In genomic region chr1:93755291-93755610, GRCm38 (mm10) we compare ENCODE assay signal across 8 mouse cellular contexts. TPM values are rescaled to one million over a fixed set of nuclear protein-coding genes. Genes with fewer than 3 reads are reported as not detected.
DNase-seq lines count a peak whose midpoint lies in the region; ATAC-seq and TF ChIP-seq lines count a peak whose summit lies in the region.

No protein-coding gene starts in this region.

- peaks cover 46% of the 10 kb centered on the region for H3K36me3 ChIP-seq in erythroblast, embryonic 14.5 days (ENCODE audit: control insufficient read depth)
- H3K36me3 ChIP-seq in thymus, adult 2 months (ENCODE audit: control insufficient read depth, insufficient read depth, low read length): no peaks in the 10 kb centered on the region
- peaks cover 6% of the 10 kb centered on the region for H3K36me3 ChIP-seq in limb, embryonic 15.5 days

- H3K27me3 ChIP-seq in erythroblast, embryonic 14.5 days (ENCODE audit: control insufficient read depth): peaks cover 7% of the 10 kb centered on the region
- no peaks in the 10 kb centered on the region for H3K27me3 ChIP-seq in thymus, adult 2 months (ENCODE audit: control insufficient read depth, insufficient read depth, low read length)
- no peaks in the 10 kb centered on the region for H3K27me3 ChIP-seq in limb, embryonic 15.5 days

- H3K9me3 ChIP-seq in erythroblast, embryonic 14.5 days (ENCODE audit: control insufficient read depth, low read length): no peaks in the 10 kb centered on the region
- no peaks in the 10 kb centered on the region for H3K9me3 ChIP-seq in limb, embryonic 15.5 days

- no peak for TF ChIP-seq CTCF in thymus, adult 2 months (IDR thresholded peaks at IDR 0.05; ENCODE audit: borderline replicate concordance, control insufficient read depth, extremely low read depth, insufficient read depth, low read length, poor library complexity)

- no peak overlapping the region for H3K27ac ChIP-seq in thymus, adult 2 months (ENCODE audit: control insufficient read depth, insufficient read depth, low read length)
- H3K27ac ChIP-seq in limb, embryonic 15.5 days: peak overlapping the region; percentile 91

- peaks cover 65% of the 10 kb centered on the region for H3K4me1 ChIP-seq in erythroblast, embryonic 14.5 days (ENCODE audit: control insufficient read depth)
- peaks cover 8% of the 10 kb centered on the region for H3K4me1 ChIP-seq in thymus, adult 2 months (replicated peaks; ENCODE audit: control insufficient read depth, insufficient read depth, low read length)
- peaks cover 17% of the 10 kb centered on the region for H3K4me1 ChIP-seq in limb, embryonic 15.5 days

- intact Hi-C loops in left cerebral cortex, postnatal 14 days (cut with DNase I): loop anchor here (5.0 kb wide), 1 partner anchor 47 kb away; the partner anchor contains the start of genes Dtymk and Ing5

- no peak for TF ChIP-seq POLR2A in thymus, adult 2 months (IDR thresholded peaks at IDR 0.05; ENCODE audit: control insufficient read depth, extremely low read depth, insufficient read depth, low read length, poor library complexity)

- H3K4me2 ChIP-seq in limb, embryonic 15.5 days: peak overlapping the region; percentile 86

- no peak for ATAC-seq in erythroblast, adult 5-6 weeks (replicated peaks; ENCODE audit: low FRiP score, poor library complexity, severe bottlenecking)
- ATAC-seq in limb, embryonic 15.5 days (ENCODE audit: insufficient number of reproducible peaks, low FRiP score, low TSS enrichment, low read depth): no peak; the same call in 1 of the 2 replicates

- peak overlapping the region; percentile 82 for H3K9ac ChIP-seq in limb, embryonic 15.5 days

- no peak for DNase-seq in thymus, adult 2 months
- DNase-seq in thymus, adult 18-20 months: no peak
- no peak for DNase-seq in Muller cell, postnatal 12 days (ENCODE audit: inconsistent ontology term)
- no peak for DNase-seq in left cerebral cortex, adult 18-20 months (ENCODE audit: low spot score in 2 of 2)
- no peak for DNase-seq in left cerebral cortex, postnatal 14 days (ENCODE audit: low spot score in 2 of 2)

- peak overlapping the region; percentile 97 for H3K4me3 ChIP-seq in erythroblast, embryonic 14.5 days (replicated peaks)
- H3K4me3 ChIP-seq in thymus, adult 2 months (ENCODE audit: control insufficient read depth, insufficient read depth, low read length): peak overlapping the region; percentile 74
- H3K4me3 ChIP-seq in limb, embryonic 15.5 days: peak overlapping the region; percentile 99

- 2% methylated on average over 13 of the region's 13 CpGs for WGBS in thymus, adult 2 months
- 0% methylated on average over 13 of the region's 13 CpGs for WGBS in limb, embryonic 15.5 days

RNA-seq across cellular contexts. Expression of gene Thap4, which starts 0.6 kb away (rescaled TPM):
- 2.1 and 5.0 TPM in 2 replicates for polyA plus RNA-seq in erythroblast, embryonic 14.5 days (2012)
- 6.3 and 15.0 TPM in 2 replicates for total RNA-seq in erythroblast, adult 5-6 weeks (2015; ENCODE audit: low replicate concordance)
- total RNA-seq in erythroblast, adult 5-6 weeks (2017; ENCODE audit: low replicate concordance): 1.4 and 6.1 TPM in 2 replicates
- polyA plus RNA-seq in thymus, adult 2 months (2012; rRNA removed): 34.5 and 38.9 TPM in 2 replicates
- 51.4 and 55.1 TPM in 2 replicates for polyA plus RNA-seq in limb, embryonic 15.5 days (2015; fragmentation: Nextera tagmentation; extraction: Ambion mirVana)
- 10 to 100 TPM; 43.5 to 44.2 TPM for total RNA-seq in left cerebral cortex, adult 18-20 months (2021)
- 10 to 100 TPM; 31.2 to 34.2 TPM for total RNA-seq in left cerebral cortex, postnatal 14 days (2021)

RNA-seq across cellular contexts. Expression of gene Atg4b, which starts 4.0 kb away (rescaled TPM):
- 4.0 and 4.6 TPM in 2 replicates for polyA plus RNA-seq in erythroblast, embryonic 14.5 days (2012)
- 12.3 and 20.7 TPM in 2 replicates for total RNA-seq in erythroblast, adult 5-6 weeks (2015; ENCODE audit: low replicate concordance)
- 20.8 and 21.0 TPM in 2 replicates for total RNA-seq in erythroblast, adult 5-6 weeks (2017; ENCODE audit: low replicate concordance)
- polyA plus RNA-seq in thymus, adult 2 months (2012; rRNA removed): 69.1 and 75.6 TPM in 2 replicates
- polyA plus RNA-seq in limb, embryonic 15.5 days (2015; fragmentation: Nextera tagmentation; extraction: Ambion mirVana): 74.5 and 74.9 TPM in 2 replicates
- 10 to 100 TPM; 79.0 to 85.3 TPM for total RNA-seq in left cerebral cortex, adult 18-20 months (2021)
- 10 to 100 TPM; 68.3 to 76.7 TPM for total RNA-seq in left cerebral cortex, postnatal 14 days (2021)

RNA-seq across cellular contexts. Expression of gene Dtymk, which starts 46.5 kb away (rescaled TPM):
- 8.8 and 10.0 TPM in 2 replicates for polyA plus RNA-seq in erythroblast, embryonic 14.5 days (2012)
- total RNA-seq in erythroblast, adult 5-6 weeks (2015; ENCODE audit: low replicate concordance): 41.9 and 43.5 TPM in 2 replicates
- total RNA-seq in erythroblast, adult 5-6 weeks (2017; ENCODE audit: low replicate concordance): 33.8 and 74.4 TPM in 2 replicates
- polyA plus RNA-seq in thymus, adult 2 months (2012; rRNA removed): 146 and 149 TPM in 2 replicates
- polyA plus RNA-seq in limb, embryonic 15.5 days (2015; fragmentation: Nextera tagmentation; extraction: Ambion mirVana): 200 and 206 TPM in 2 replicates
- 10 to 100 TPM; 51.1 to 51.7 TPM for total RNA-seq in left cerebral cortex, adult 18-20 months (2021)
- total RNA-seq in left cerebral cortex, postnatal 14 days (2021): 10 to 100 TPM; 58.6 to 61.5 TPM

RNA-seq across cellular contexts. Expression of gene Ing5, which starts 48.5 kb away (rescaled TPM):
- 0.26 and 0.33 TPM in 2 replicates for polyA plus RNA-seq in erythroblast, embryonic 14.5 days (2012)
- total RNA-seq in erythroblast, adult 5-6 weeks (2015; ENCODE audit: low replicate concordance): 2.9 and 4.4 TPM in 2 replicates
- total RNA-seq in erythroblast, adult 5-6 weeks (2017; ENCODE audit: low replicate concordance): 7.5 and 11.7 TPM in 2 replicates
- 10.9 and 11.0 TPM in 2 replicates for polyA plus RNA-seq in thymus, adult 2 months (2012; rRNA removed)
- 12.7 and 13.4 TPM in 2 replicates for polyA plus RNA-seq in limb, embryonic 15.5 days (2015; fragmentation: Nextera tagmentation; extraction: Ambion mirVana)
- total RNA-seq in left cerebral cortex, adult 18-20 months (2021): 10 to 100 TPM; 16.0 TPM
- 1 to 10 TPM; 7.3 to 9.1 TPM for total RNA-seq in left cerebral cortex, postnatal 14 days (2021)
